16 mouse cellular contexts compared by ENCODE assay signal in genomic region chr15:86105345-86105697, GRCm38 (mm10). TPM values are rescaled to one million over a fixed set of nuclear protein-coding genes. Genes with fewer than 3 reads are reported as not detected.
DNase-seq lines count a peak whose midpoint lies in the region; ATAC-seq lines count a peak whose summit lies in the region.
"Had no signal": no experiment of that assay in that cellular context is flagged by ENCODE, and none has a peak within 500 bp of the region (broad histone marks: within the 10 kb centered on the region; RNA-seq: fewer than 3 reads in every experiment).

No protein-coding gene starts in this region.

- H3K9me3 ChIP-seq in kidney, embryonic 15.5 days (replicated peaks), result no peaks in the 10 kb centered on the region
- no peaks in the 10 kb centered on the region for H3K9me3 ChIP-seq in liver, embryonic 12.5 days (replicated peaks)
- no peaks in the 10 kb centered on the region for H3K9me3 ChIP-seq in stomach, embryonic 14.5 days (ENCODE audit: control insufficient read depth, low read depth, low read length)
- H3K9me3 ChIP-seq in midbrain, embryonic 16.5 days (replicated peaks; ENCODE audit: control insufficient read depth, low read length, poor library complexity, severe bottlenecking), result no peaks in the 10 kb centered on the region
- H3K9me3 ChIP-seq: embryonic facial prominence, embryonic 13.5 days; megakaryocyte, embryonic 14.5 days had no signal

- no peak overlapping the region for H3K9ac ChIP-seq in kidney, embryonic 15.5 days
- H3K9ac ChIP-seq in liver, embryonic 12.5 days, result peak overlapping the region; percentile 66
- H3K9ac ChIP-seq in stomach, embryonic 14.5 days (replicated peaks; ENCODE audit: low read depth, low read length), result no peak overlapping the region
- no peak overlapping the region for H3K9ac ChIP-seq in midbrain, embryonic 16.5 days (ENCODE audit: low read depth, low read length)
- H3K9ac ChIP-seq: embryonic facial prominence, embryonic 13.5 days had no signal

- 0 out of 2 replicates have a peak, but pooled peaks cover 16% of the 10 kb centered on the region for H3K36me3 ChIP-seq in kidney, embryonic 15.5 days
- H3K36me3 ChIP-seq in liver, embryonic 12.5 days, result peaks cover 23% of the 10 kb centered on the region
- H3K36me3 ChIP-seq in stomach, embryonic 14.5 days (ENCODE audit: control insufficient read depth, insufficient read depth, low read length), result no peaks in the 10 kb centered on the region; the same call in 1 of the 2 replicates
- H3K36me3 ChIP-seq in midbrain, embryonic 16.5 days (ENCODE audit: control insufficient read depth, insufficient read depth, low read length), result peaks cover 5% of the 10 kb centered on the region

- ATAC-seq in kidney, embryonic 15.5 days (replicated peaks; ENCODE audit: low FRiP score), result peak; percentile 79
- ATAC-seq in common myeloid progenitor, adult 5-6 weeks (replicated peaks; ENCODE audit: low read depth, poor library complexity, severe bottlenecking), result peak; percentile 69
- ATAC-seq in liver, embryonic 12.5 days, result peak; percentile 96
- ATAC-seq in stomach, embryonic 14.5 days (ENCODE audit: insufficient number of reproducible peaks, insufficient read depth, low FRiP score, low read depth), result peak; percentile 70; the same call in 1 of the 2 replicates
- no peak for ATAC-seq in midbrain, embryonic 16.5 days
- no peak for ATAC-seq in CD4-positive, CD25-positive, alpha-beta regulatory T cell, adult 4 months

- WGBS in kidney, embryonic 15.5 days, result 89% methylated on average over 7 of the region's 7 CpGs
- 19% methylated on average over 7 of the region's 7 CpGs for WGBS in liver, embryonic 12.5 days (ENCODE audit: insufficient replicate concordance)
- WGBS in stomach, embryonic 14.5 days, result 88% methylated on average over 7 of the region's 7 CpGs
- 93% methylated on average over 7 of the region's 7 CpGs for WGBS in midbrain, embryonic 16.5 days

- no peak overlapping the region for H3K4me2 ChIP-seq in kidney, embryonic 15.5 days
- peak overlapping the region; percentile 60 for H3K4me2 ChIP-seq in liver, embryonic 12.5 days
- no peak overlapping the region for H3K4me2 ChIP-seq in stomach, embryonic 14.5 days (replicated peaks; ENCODE audit: low read depth, low read length)
- H3K4me2 ChIP-seq in midbrain, embryonic 16.5 days (ENCODE audit: low read length), result no peak overlapping the region
- H3K4me2 ChIP-seq: embryonic facial prominence, embryonic 13.5 days had no signal

- no peak for DNase-seq in kidney, postnatal 36 days
- DNase-seq in urinary bladder, adult 2 months (ENCODE audit: low spot score), result no peak
- DNase-seq: adrenal gland, postnatal 25 days; cerebellum, adult 9-10 months; kidney, adult 11 months; right cerebral cortex, adult 18-20 months; thymus, postnatal 14 days had no signal

- H3K4me1 ChIP-seq in kidney, embryonic 15.5 days, result peaks cover 10% of the 10 kb centered on the region
- H3K4me1 ChIP-seq in liver, embryonic 12.5 days, result peaks cover 81% of the 10 kb centered on the region
- H3K4me1 ChIP-seq in stomach, embryonic 14.5 days (ENCODE audit: control insufficient read depth, insufficient read depth, low read length), result no peaks in the 10 kb centered on the region
- H3K4me1 ChIP-seq in midbrain, embryonic 16.5 days (ENCODE audit: control insufficient read depth, insufficient read depth, low read length), result peaks cover 15% of the 10 kb centered on the region

- no peak overlapping the region for H3K4me3 ChIP-seq in kidney, embryonic 15.5 days (replicated peaks)
- H3K4me3 ChIP-seq in liver, embryonic 12.5 days, result 0 out of 2 replicates have a peak overlapping the region, but pooled peaks have one; percentile 0
- no peak overlapping the region for H3K4me3 ChIP-seq in stomach, embryonic 14.5 days (ENCODE audit: low read depth, low read length)
- no peak overlapping the region for H3K4me3 ChIP-seq in midbrain, embryonic 16.5 days (ENCODE audit: low read depth, low read length)
- H3K4me3 ChIP-seq: embryonic facial prominence, embryonic 13.5 days; layer of hippocampus, adult 2 months; megakaryocyte, embryonic 14.5 days had no signal

- H3K27ac ChIP-seq in kidney, embryonic 15.5 days, result no peak overlapping the region
- H3K27ac ChIP-seq in liver, embryonic 12.5 days, result peak overlapping the region; percentile 98
- H3K27ac ChIP-seq in stomach, embryonic 14.5 days (ENCODE audit: low read length), result no peak overlapping the region
- no peak overlapping the region for H3K27ac ChIP-seq in midbrain, embryonic 16.5 days (ENCODE audit: low read length)
- H3K27ac ChIP-seq: layer of hippocampus, adult 2 months had no signal

- no peaks in the 10 kb centered on the region for H3K27me3 ChIP-seq in kidney, embryonic 15.5 days
- H3K27me3 ChIP-seq in liver, embryonic 12.5 days (replicated peaks), result no peaks in the 10 kb centered on the region
- no peaks in the 10 kb centered on the region for H3K27me3 ChIP-seq in stomach, embryonic 14.5 days (ENCODE audit: control insufficient read depth, insufficient read depth, low read length)
- H3K27me3 ChIP-seq in midbrain, embryonic 16.5 days (ENCODE audit: control insufficient read depth, insufficient read depth, low read depth, low read length), result no peaks in the 10 kb centered on the region
- H3K27me3 ChIP-seq: embryonic facial prominence, embryonic 13.5 days had no signal

RNA-seq across cellular contexts. Expression of gene Gramd4, which starts 47.8 kb away (rescaled TPM):
- 14.1 and 17.4 TPM in 2 replicates for polyA plus RNA-seq in kidney, embryonic 15.5 days (2015; fragmentation: Nextera tagmentation; extraction: Ambion mirVana)
- total RNA-seq in common myeloid progenitor, adult 5-6 weeks (2017), result 29.5 and 33.1 TPM in 2 replicates
- 14.4 and 15.1 TPM in 2 replicates for polyA plus RNA-seq in liver, embryonic 12.5 days (2016; fragmentation: Nextera tagmentation; extraction: Ambion mirVana)
- polyA plus RNA-seq in stomach, embryonic 14.5 days (2014; fragmentation: Nextera tagmentation; extraction: Ambion mirVana), result 7.2 and 7.6 TPM in 2 replicates
- 13.2 and 17.5 TPM in 2 replicates for polyA plus RNA-seq in urinary bladder, adult 2 months (2012; rRNA removed)
- polyA plus RNA-seq in midbrain, embryonic 16.5 days (2015; fragmentation: Nextera tagmentation; extraction: Ambion mirVana), result 36.0 and 36.7 TPM in 2 replicates
- polyA plus RNA-seq in CD4-positive, CD25-positive, alpha-beta regulatory T cell, adult 4 months (2017; shearing (Covaris generic)), result 10 to 100 TPM; 25.3 to 25.7 TPM

Comparison
In these comparisons a context has a peak if more than half of its experiments do, and no peak if none do; other contexts are left out.
1. ATAC-seq: peak in kidney, embryonic 15.5 days (single experiment), common myeloid progenitor, adult 5-6 weeks (single experiment), liver, embryonic 12.5 days (single experiment) and stomach, embryonic 14.5 days (single experiment); none in midbrain, embryonic 16.5 days (single experiment) and CD4-positive, CD25-positive, alpha-beta regulatory T cell, adult 4 months (single experiment).